Mouse (Mus musculus): ENCODE data around the gene Cpeb4. TPM values are rescaled to one million over a fixed set of nuclear protein-coding genes. Genes with fewer than 3 reads are reported as not detected.
A peak's percentile ranks its signal among the peaks of the same experiment; 100 is the strongest.
"Not testable (repeated sequence)": the region's sequence is repeated elsewhere in the genome, so short reads cannot be mapped to it uniquely, and the experiment has no call there.

Cpeb4 gene
- polyA plus RNA-seq, 1 experiment from 2014 or later = 11.3 TPM

- Histone ChIP-seq H3K9ac (ENCODE audit: low read depth, low read length) (no peak overlapping the region), H3K4me2 (replicated peaks; ENCODE audit: low read depth) (no peak overlapping the region), H3K27ac (ENCODE audit: low read depth, low read length) (no peak overlapping the region), H3K27me3 (replicated peaks; ENCODE audit: control insufficient read depth, insufficient read depth, low read length) (no peaks in the 10 kb centered on the region), H3K36me3 (ENCODE audit: control insufficient read depth, insufficient read depth) (no peaks in the 10 kb centered on the region), H3K4me1 (replicated peaks; ENCODE audit: control insufficient read depth, insufficient read depth, low read length) (no peaks in the 10 kb centered on the region), H3K9me3 (ENCODE audit: control insufficient read depth) (no peaks in the 10 kb centered on the region), H3K4me3 (ENCODE audit: low read depth, low read length) (no peak overlapping the region)
- peak; percentile 77 for ATAC-seq
- WGBS = 11% methylated on average over 8 of the region's 8 CpGs
- no peak for TF ChIP-seq CTCF (IDR thresholded peaks at IDR 0.05; ENCODE audit: low read depth)
These were observed 102.8 kb downstream of the Cpeb4 start for GRCm38 (mm10) chr11:31974826-31975225.

- WGBS = 73% methylated on average over 5 of the region's 5 CpGs
- no peak for ATAC-seq
- Histone ChIP-seq H3K9me3 (ENCODE audit: control insufficient read depth) (no peaks in the 10 kb centered on the region), H3K4me1 (replicated peaks; ENCODE audit: control insufficient read depth, insufficient read depth, low read length) (no peaks in the 10 kb centered on the region), H3K27ac (ENCODE audit: low read depth, low read length) (no peak overlapping the region), H3K9ac (ENCODE audit: low read depth, low read length) (no peak overlapping the region), H3K4me2 (replicated peaks; ENCODE audit: low read depth) (no peak overlapping the region), H3K36me3 (ENCODE audit: control insufficient read depth, insufficient read depth) (no peaks in the 10 kb centered on the region), H3K4me3 (ENCODE audit: low read depth, low read length) (no peak overlapping the region), H3K27me3 (replicated peaks; ENCODE audit: control insufficient read depth, insufficient read depth, low read length) (no peaks in the 10 kb centered on the region)
- no peak for TF ChIP-seq CTCF (IDR thresholded peaks at IDR 0.05; ENCODE audit: low read depth)
These were observed 103.7 kb downstream of the Cpeb4 start for GRCm38 (mm10) chr11:31975678-31976077.

DNA sequence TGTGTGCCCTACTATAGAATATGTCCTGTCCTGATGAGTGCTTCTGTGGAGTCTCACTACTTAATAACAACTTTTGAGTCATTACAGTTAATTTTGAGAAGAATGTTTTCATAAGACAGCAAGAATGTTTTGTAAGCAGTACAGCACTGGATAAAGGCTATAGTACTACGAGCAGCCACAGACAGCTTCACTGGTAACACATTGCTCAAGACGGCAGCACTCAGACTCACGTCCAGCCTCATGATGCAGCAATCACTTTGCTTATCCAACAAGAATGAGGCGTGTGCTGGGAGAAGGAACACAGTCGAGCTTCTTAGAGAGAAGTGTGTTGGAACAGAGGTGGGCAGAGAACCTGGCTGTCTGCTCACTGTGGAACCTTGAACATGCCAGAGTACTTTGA, 104.1 kb downstream of the Cpeb4 start:
- Histone ChIP-seq H3K4me3 (ENCODE audit: low read depth, low read length) (no peak overlapping the region), H3K36me3 (ENCODE audit: control insufficient read depth, insufficient read depth) (no peaks in the 10 kb centered on the region), H3K27ac (ENCODE audit: low read depth, low read length) (no peak overlapping the region), H3K9ac (ENCODE audit: low read depth, low read length) (no peak overlapping the region), H3K4me1 (replicated peaks; ENCODE audit: control insufficient read depth, insufficient read depth, low read length) (no peaks in the 10 kb centered on the region), H3K9me3 (ENCODE audit: control insufficient read depth) (no peaks in the 10 kb centered on the region), H3K27me3 (replicated peaks; ENCODE audit: control insufficient read depth, insufficient read depth, low read length) (no peaks in the 10 kb centered on the region), H3K4me2 (replicated peaks; ENCODE audit: low read depth) (no peak overlapping the region)
- ATAC-seq = no peak
- 33% methylated on average over 5 of the region's 5 CpGs for WGBS
- TF ChIP-seq CTCF (IDR thresholded peaks at IDR 0.05; ENCODE audit: low read depth) = no peak

DNA sequence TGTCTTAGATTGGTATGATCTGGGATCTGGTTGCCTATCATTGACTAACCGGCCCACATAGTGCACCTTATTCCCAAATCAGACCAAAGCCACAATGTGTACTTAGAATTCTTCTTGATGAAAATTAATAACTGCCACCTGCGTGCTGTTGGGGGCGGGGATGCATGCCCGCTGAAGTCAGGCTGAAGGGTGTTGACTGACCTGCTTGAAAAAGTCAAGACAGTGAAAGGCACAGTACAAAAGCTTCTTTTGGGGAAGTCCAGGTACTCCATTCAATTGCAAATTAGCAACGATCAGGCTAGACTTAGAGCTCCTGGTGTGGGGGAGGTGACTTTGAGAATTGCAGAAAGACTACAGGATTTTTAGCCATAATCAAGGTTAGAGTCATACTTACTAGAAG, 108.1 kb downstream of the Cpeb4 start:
- not testable (repeated sequence) for H3K36me3 ChIP-seq (ENCODE audit: control insufficient read depth, insufficient read depth); H3K27me3 ChIP-seq (replicated peaks; ENCODE audit: control insufficient read depth, insufficient read depth, low read length); ATAC-seq; H3K27ac ChIP-seq (ENCODE audit: low read depth, low read length); H3K9me3 ChIP-seq (ENCODE audit: control insufficient read depth); H3K4me2 ChIP-seq (replicated peaks; ENCODE audit: low read depth); H3K4me1 ChIP-seq (replicated peaks; ENCODE audit: control insufficient read depth, insufficient read depth, low read length); H3K4me3 ChIP-seq (ENCODE audit: low read depth, low read length); H3K9ac ChIP-seq (ENCODE audit: low read depth, low read length)
- 94% methylated on average over 5 of the region's 5 CpGs for WGBS

DNA sequence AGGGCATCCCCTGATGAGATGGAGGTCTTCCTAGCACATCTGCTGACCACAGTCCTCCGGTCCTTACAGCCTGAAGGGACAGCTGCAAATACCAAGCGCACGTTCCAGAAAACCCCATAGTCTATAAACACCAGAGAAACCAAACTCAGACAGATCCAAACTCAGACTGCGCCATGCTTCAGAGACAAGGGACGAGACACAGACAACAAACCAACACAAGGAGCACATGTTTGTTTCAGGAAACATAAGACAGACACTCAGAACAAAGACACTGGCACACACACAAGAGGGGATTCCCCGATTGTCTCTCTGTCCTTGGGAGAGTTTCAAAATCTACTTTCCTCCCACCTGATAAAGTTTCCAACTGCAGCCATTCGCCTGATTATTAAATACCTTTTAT, 109.8 kb downstream of the Cpeb4 start:
- no peak overlapping the region for H3K4me2 ChIP-seq (replicated peaks; ENCODE audit: low read depth)

GRCm38 (mm10) chr11:31982247-31982943, 110.4 kb downstream of the Cpeb4 start:
- not testable (repeated sequence) for H3K9ac ChIP-seq (ENCODE audit: low read depth, low read length); H3K9me3 ChIP-seq (ENCODE audit: control insufficient read depth); H3K36me3 ChIP-seq (ENCODE audit: control insufficient read depth, insufficient read depth); H3K4me1 ChIP-seq (replicated peaks; ENCODE audit: control insufficient read depth, insufficient read depth, low read length); H3K27ac ChIP-seq (ENCODE audit: low read depth, low read length); H3K4me3 ChIP-seq (ENCODE audit: low read depth, low read length); H3K4me2 ChIP-seq (replicated peaks; ENCODE audit: low read depth); H3K27me3 ChIP-seq (replicated peaks; ENCODE audit: control insufficient read depth, insufficient read depth, low read length); ATAC-seq
- WGBS = 80% methylated on average over 13 of the region's 13 CpGs

More for the DNA sequence above, 109.8 kb downstream of the Cpeb4 start:
- no peaks in the 10 kb centered on the region for H3K27me3 ChIP-seq (replicated peaks; ENCODE audit: control insufficient read depth, insufficient read depth, low read length)
- no peak for TF ChIP-seq CTCF (IDR thresholded peaks at IDR 0.05; ENCODE audit: low read depth)
- 74% methylated on average over 7 of the region's 7 CpGs for WGBS
- ATAC-seq = no peak
- H3K4me1 ChIP-seq (replicated peaks; ENCODE audit: control insufficient read depth, insufficient read depth, low read length) = no peaks in the 10 kb centered on the region
- H3K36me3 ChIP-seq (ENCODE audit: control insufficient read depth, insufficient read depth) = no peaks in the 10 kb centered on the region
- no peaks in the 10 kb centered on the region for H3K9me3 ChIP-seq (ENCODE audit: control insufficient read depth)
- no peak overlapping the region for H3K27ac ChIP-seq (ENCODE audit: low read depth, low read length)
- no peak overlapping the region for H3K4me3 ChIP-seq (ENCODE audit: low read depth, low read length)
- H3K9ac ChIP-seq (ENCODE audit: low read depth, low read length) = no peak overlapping the region

DNA sequence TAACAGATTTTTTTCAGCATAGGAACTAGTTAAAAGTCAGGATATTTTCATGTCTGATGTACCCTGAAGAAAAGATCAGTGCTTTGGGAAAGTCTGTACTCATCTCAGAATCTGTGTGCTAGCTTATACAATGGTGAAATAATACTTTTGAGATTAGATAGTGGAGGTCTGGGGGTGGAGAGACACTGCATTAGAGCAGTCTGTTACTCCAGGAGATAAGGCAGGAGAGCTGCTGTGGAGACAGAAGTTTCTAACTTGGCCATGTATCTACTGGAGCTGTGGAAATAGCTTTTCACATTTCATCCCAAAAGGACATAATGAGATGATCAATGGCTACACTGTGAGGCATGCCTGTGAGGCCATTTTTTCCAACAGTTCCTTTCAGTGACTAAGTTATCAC, 111.2 kb downstream of the Cpeb4 start:
- Histone ChIP-seq H3K27ac (ENCODE audit: low read depth, low read length) (no peak overlapping the region), H3K4me2 (replicated peaks; ENCODE audit: low read depth) (no peak overlapping the region), H3K36me3 (ENCODE audit: control insufficient read depth, insufficient read depth) (no peaks in the 10 kb centered on the region), H3K9ac (ENCODE audit: low read depth, low read length) (no peak overlapping the region), H3K27me3 (replicated peaks; ENCODE audit: control insufficient read depth, insufficient read depth, low read length) (no peaks in the 10 kb centered on the region), H3K4me3 (ENCODE audit: low read depth, low read length) (no peak overlapping the region), H3K9me3 (ENCODE audit: control insufficient read depth) (no peaks in the 10 kb centered on the region), H3K4me1 (replicated peaks; ENCODE audit: control insufficient read depth, insufficient read depth, low read length) (no peaks in the 10 kb centered on the region)
- TF ChIP-seq CTCF (IDR thresholded peaks at IDR 0.05; ENCODE audit: low read depth) = no peak
- no peak for ATAC-seq

Measured in intestine, postnatal 0 days (tissue).